Mouse (Mus musculus) kidney, postnatal 25 days (tissue): ENCODE data around the gene Tsc22d4.

Source experiments
- DNase-seq, 2 experiments: peaks; one replicate each; pipeline ENCODE4 v3.0.0; 2021; ENCODE audit warnings: mixed read lengths in 2 of 2

Gene Tsc22d4

GRCm38 (mm10) chr5:137745214-137746171, at the start of gene Tsc22d4:
TSS of gene Tsc22d4 (plus strand) at chr5:137745730.
- DNase-seq, result peak; percentile 93 to 97

- no peak for DNase-seq
Measured at GRCm38 (mm10) chr5:137695930-137696329, 49.6 kb upstream of the Tsc22d4 start.

GRCm38 (mm10) chr5:137699080-137699479, 46.5 kb upstream of the Tsc22d4 start:
- DNase-seq, result no peak

GRCm38 (mm10) chr5:137699850-137700249, 45.7 kb upstream of the Tsc22d4 start:
- DNase-seq, result no peak

GRCm38 (mm10) chr5:137705242-137705641, 40.3 kb upstream of the Tsc22d4 start:
- no peak for DNase-seq

- peak; percentile 81 to 89 for DNase-seq
Measured at GRCm38 (mm10) chr5:137706913-137707633, 38.5 kb upstream of the Tsc22d4 start.

- DNase-seq, result no peak
Measured at GRCm38 (mm10) chr5:137713454-137713853, 32.1 kb upstream of the Tsc22d4 start.

GRCm38 (mm10) chr5:137715685-137716084, 29.8 kb upstream of the Tsc22d4 start:
- no peak for DNase-seq

GRCm38 (mm10) chr5:137718020-137718790, 27.3 kb upstream of the Tsc22d4 start:
- no peak for DNase-seq

- DNase-seq, result peak in 1 of 2 experiments; percentile 4
Measured at GRCm38 (mm10) chr5:137719088-137719487, 26.4 kb upstream of the Tsc22d4 start.

- DNase-seq, result peak; percentile 70 to 88
Measured at GRCm38 (mm10) chr5:137720558-137721164, 24.9 kb upstream of the Tsc22d4 start.

GRCm38 (mm10) chr5:137723840-137724239, 21.7 kb upstream of the Tsc22d4 start:
- no peak for DNase-seq

- no peak for DNase-seq
Measured at GRCm38 (mm10) chr5:137726767-137727166, 18.8 kb upstream of the Tsc22d4 start.

- DNase-seq, result no peak
Measured at GRCm38 (mm10) chr5:137733638-137734288, 11.8 kb upstream of the Tsc22d4 start.

- no peak for DNase-seq
Measured at GRCm38 (mm10) chr5:137734289-137735061, 11.1 kb upstream of the Tsc22d4 start.

GRCm38 (mm10) chr5:137737400-137737940, 8.1 kb upstream of the Tsc22d4 start:
- no peak for DNase-seq

GRCm38 (mm10) chr5:137738516-137738915, 7.0 kb upstream of the Tsc22d4 start:
- DNase-seq, result no peak

GRCm38 (mm10) chr5:137739471-137739870, 6.1 kb upstream of the Tsc22d4 start:
- no peak for DNase-seq

GRCm38 (mm10) chr5:137740506-137740905, 5.0 kb upstream of the Tsc22d4 start:
- no peak for DNase-seq

GRCm38 (mm10) chr5:137741023-137741931, 4.3 kb upstream of the Tsc22d4 start, which contains the start of gene Nyap1:
TSS of gene Nyap1 (minus strand) at chr5:137741607.
- DNase-seq, result peak; percentile 85 to 95
